Mouse (Mus musculus) right cerebral cortex, adult 2 months (tissue): ENCODE measurements at regions not wholly inside any gene's neighbourhood (a gene's known extent, or its start where the extent isn't known, plus 50 kb on each side); places are given as distances from the start of the nearest gene placed in this dataset.

Source experiments
- DNase-seq, 2 experiments: peaks; one replicate each; pipeline ENCODE4 v3.0.0; 2021 to 2022; ENCODE audit warnings: low spot score in 2 of 2

- no peak for DNase-seq
Measured at GRCm38 (mm10) chr8:7796156-7796555, 864.9 kb downstream of the Efnb2 start.

DNA sequence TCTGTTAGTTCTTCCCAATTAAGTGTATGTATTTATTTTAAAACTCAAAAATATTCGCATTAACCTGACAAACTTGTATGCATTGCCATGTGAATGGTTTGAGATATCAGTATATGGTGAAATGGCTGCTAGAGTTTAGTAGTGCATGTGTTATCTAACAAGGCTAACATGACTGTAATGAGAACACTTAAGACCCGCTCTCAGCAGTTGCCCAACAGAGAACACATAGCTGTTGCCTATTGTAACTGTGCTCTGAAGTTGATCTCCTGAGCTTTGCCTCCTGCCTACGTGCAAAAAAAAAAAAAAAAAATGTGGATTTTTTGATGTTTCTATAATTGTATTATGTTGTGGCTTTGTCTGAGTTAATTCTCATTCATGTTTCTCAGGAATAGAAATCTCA lies 897.2 kb downstream of the Efnb2 start:
- DNase-seq = no peak

DNA sequence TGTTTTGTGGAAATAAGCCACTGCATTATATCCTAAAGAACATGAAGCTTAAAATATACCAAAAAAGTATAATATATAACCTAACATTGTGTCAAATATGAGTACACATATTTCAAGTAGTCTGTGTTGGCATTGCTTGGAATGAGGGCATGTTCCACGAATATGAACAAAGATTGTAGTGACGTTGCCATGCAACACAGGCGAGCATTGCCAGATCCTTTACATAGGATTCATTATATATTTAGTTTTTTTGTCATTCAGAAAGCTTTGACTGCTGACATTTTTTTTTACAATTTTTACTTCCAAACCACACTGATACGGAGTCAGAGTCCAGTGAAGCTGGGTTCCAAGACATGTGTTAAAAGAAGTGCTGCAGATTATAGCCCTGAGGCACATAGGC lies 900.1 kb downstream of the Efnb2 start:
- no peak for DNase-seq

DNA sequence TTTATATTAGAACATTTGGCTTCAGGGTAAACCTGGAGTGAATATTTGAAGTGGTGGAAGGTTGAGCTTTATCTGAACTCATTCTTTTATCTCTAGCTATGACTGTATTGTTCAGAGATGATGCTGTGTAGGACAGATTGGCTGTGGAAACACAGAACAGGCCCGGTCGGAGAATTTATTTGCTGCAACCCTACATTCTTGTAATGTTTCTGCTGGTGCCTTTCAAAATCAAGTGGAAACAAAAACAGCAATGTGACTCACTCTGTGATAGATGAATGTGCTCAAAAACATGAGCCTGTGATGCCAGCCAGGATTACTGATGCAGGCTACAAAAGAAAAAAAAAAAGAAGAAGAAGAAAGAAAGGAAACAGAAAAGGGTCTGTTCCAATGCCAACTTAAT lies 928.3 kb downstream of the Efnb2 start:
- peak; percentile 4 to 10 for DNase-seq

DNA sequence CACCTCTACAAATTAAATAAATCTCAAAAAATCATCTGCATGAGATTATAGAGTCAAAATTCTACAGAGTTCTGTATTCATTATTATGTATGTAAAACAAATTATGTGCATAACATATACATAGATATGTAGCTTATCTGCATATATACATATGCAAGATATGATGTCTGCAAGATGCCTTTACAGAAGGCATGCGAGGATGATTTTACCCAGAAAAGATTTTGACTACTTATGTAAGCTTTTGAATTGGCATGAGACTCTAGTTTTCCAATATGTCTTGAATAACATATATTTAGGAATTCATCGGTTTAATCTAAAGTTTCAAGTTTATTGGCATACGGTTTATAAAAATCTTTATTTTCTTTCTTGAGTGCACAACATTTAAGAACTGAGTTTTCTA lies 939.2 kb downstream of the Efnb2 start:
- no peak for DNase-seq

DNA sequence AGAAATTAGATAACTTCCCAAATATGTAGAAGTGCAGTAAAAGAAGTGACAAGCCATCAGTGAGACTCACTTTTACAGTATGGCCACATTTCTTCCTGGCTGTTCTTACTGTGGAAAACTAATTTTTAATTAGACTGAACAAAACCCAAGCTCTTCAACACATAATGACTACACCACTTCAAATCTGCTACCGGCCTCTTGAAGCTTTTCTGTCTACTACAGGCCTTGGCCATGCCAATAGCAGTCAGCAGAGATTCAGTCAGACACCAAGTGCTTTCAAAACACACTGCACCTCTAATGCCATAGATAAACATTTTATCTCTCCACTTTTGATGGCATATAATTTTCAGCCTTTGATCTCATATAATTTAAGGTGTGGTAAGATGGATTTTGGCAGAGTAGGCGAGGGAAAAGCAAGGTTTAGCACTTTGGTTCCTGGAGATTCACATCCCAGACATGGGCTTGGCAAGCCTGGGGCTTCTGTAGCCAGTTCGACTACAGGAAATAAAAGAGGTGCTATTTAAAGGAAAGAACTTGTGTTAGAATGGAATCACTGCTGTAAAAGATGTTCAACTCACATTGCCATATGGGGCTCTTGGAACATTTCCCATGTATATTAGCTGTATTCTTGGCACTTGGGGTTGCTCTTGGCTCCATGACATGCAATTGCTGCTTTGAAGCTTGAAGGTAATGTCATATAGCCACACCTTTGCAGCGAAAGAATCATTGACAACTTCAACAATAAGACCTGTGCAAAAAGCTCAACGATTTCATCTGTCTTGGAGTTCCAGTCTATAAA lies 941.9 kb downstream of the Efnb2 start:
- peak; percentile 34 to 59 for DNase-seq

DNA sequence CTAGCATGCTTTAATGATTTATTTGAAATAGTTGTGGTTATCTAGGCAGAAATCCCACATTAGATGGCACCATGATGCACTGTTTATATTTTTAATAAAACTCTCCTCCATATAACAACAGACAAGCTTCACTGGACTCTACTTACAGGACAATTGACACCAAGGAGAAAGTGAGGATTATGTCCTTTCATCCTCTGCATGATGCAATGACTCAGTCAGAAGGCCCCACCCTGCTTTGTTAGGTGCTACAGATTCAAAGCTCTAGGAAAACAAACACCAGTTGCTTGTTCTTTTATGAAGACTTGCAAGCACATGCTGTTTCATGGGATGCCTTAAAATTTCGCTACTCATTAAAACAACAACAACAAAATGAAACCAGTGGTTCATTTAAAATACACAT lies 950.3 kb downstream of the Efnb2 start:
- no peak for DNase-seq

DNA sequence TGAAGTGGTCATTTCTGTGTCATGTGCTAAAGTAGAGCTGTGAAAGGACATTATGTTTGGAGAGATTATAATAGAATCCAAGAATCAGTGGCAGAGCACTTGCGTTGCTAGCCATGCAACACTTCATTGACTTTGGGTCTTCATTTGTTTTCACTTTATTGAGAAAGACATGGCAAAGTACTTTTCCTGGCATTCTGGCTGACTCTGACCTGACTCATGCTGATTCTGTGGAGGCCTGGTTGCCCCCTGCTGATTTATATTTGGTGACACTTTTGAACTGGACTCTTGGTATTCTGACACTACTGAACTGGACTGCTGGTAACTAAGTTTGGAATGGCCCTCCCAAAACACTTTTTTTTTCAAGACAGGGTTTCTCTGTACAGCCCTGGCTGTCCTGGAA lies 951.6 kb downstream of the Efnb2 start:
- no peak for DNase-seq

GRCm38 (mm10) chr8:7691355-7691996 lies 969.6 kb downstream of the Efnb2 start:
- DNase-seq = no peak

DNA sequence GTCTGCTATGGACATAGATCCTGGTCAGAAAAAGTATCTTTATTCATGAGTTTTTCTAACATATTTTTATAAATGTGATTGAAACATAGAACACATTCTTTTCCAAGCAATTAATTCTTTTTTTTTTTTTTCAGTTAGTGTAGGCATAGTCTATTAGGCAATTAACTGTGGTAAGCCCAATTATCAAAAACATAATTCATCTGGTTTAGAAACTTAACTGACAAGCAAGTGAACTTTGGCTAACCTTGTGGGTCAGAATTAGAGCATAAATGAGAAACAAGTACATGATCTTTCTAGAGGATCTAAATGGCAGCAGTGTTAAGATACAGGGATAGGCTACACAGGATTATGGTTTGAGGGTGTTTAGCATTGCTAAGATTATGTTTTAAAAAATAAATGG lies 1007.2 kb downstream of the Efnb2 start:
- no peak for DNase-seq
